Mouse (Mus musculus) lung, adult 2 months (tissue): Measurements from ENCODE around the gene Cwc25.

ENCODE experiments used
- CTCF ChIP-seq: fragments of 200-500 bp; IDR thresholded peaks from 2 replicates; pipeline ENCODE4 v1.5.1; 2011; ENCODE audit warnings: mild to moderate bottlenecking, low read length, control low read depth; ENCODE audit not compliant: insufficient read depth
- POLR2A ChIP-seq: fragments of 200-500 bp; IDR thresholded peaks from 2 replicates; pipeline ENCODE4 v1.6.1; 2011; ENCODE audit warnings: low read depth, mild to moderate bottlenecking, control low read depth, low read length, borderline replicate concordance; ENCODE audit errors: extremely low read depth

GRCm38 (mm10) chr11:97782564-97782895 is 16.2 kb upstream of the Cwc25 start:
- TF ChIP-seq CTCF (no peak), POLR2A (no peak)
